Mouse (Mus musculus) MEL (cell line): ENCODE results near the gene Tfap4. TPM values are rescaled to one million over a fixed set of nuclear protein-coding genes. Genes with fewer than 3 reads are reported as not detected.
A peak's percentile ranks its signal among the peaks of the same experiment; 100 is the strongest.

Experiments used
- DNase-seq: peaks from one replicate; pipeline ENCODE4 v3.0.0; 2011; ENCODE audit warnings: low read depth, low spot score
- H3K27ac ChIP-seq: 2 replicates; pipeline ENCODE4 v1.5.1; 2012; ENCODE audit warnings: low read depth, mild to moderate bottlenecking, control low read depth, low read length, moderate library complexity; ENCODE audit not compliant: control insufficient read depth
- H3K27me3 ChIP-seq, 2 experiments: fragments of 150-350 bp in 1 of 2; sonication (generic) in 1 of 2; 2 replicates each; pipeline ENCODE4 v1.6.1; 2012; ENCODE audit warnings: low read length in 2 of 2, mild to moderate bottlenecking in 2 of 2, improper control_type of control experiment in 1 of 2, moderate library complexity in 1 of 2; ENCODE audit not compliant: insufficient read depth in 2 of 2, control insufficient read depth in 1 of 2
- H3K36me3 ChIP-seq, 2 experiments: 2 replicates each; pipeline ENCODE4 v1.6.1; 2012 to 2014; ENCODE audit warnings: low read length in 2 of 2, improper control_type of control experiment in 1 of 2, inconsistent platforms in 1 of 2, mild to moderate bottlenecking in 1 of 2; ENCODE audit not compliant: insufficient read depth in 2 of 2, control insufficient read depth in 1 of 2
- H3K4me1 ChIP-seq, 2 experiments: fragments of 150-350 bp in 1 of 2; sonication (generic) in 1 of 2; 2 replicates each; pipeline ENCODE4 v1.6.1; 2012; ENCODE audit warnings: low read length in 2 of 2, improper control_type of control experiment in 1 of 2, mild to moderate bottlenecking in 1 of 2; ENCODE audit not compliant: insufficient read depth in 2 of 2, control insufficient read depth in 1 of 2
- H3K4me3 ChIP-seq, 2 experiments: fragments of 150-350 bp in 1 of 2; sonication (generic) in 1 of 2; 2 replicates each; pipeline ENCODE4 v1.5.1; 2012; ENCODE audit warnings: low read depth in 2 of 2, low read length in 2 of 2, mild to moderate bottlenecking in 2 of 2, moderate library complexity in 2 of 2, control low read depth in 1 of 2, improper control_type of control experiment in 1 of 2; ENCODE audit not compliant: control insufficient read depth in 1 of 2, insufficient read depth in 1 of 2
- H3K79me2 ChIP-seq: 2 replicates; pipeline ENCODE4 v1.6.1; 2012; ENCODE audit warnings: mild to moderate bottlenecking, low read length, moderate library complexity; ENCODE audit not compliant: control insufficient read depth, poor library complexity, insufficient read depth
- H3K9ac ChIP-seq: 2 replicates; pipeline ENCODE4 v1.6.1; 2012; ENCODE audit warnings: low read depth, mild to moderate bottlenecking, control low read depth, low read length, moderate library complexity; ENCODE audit not compliant: control insufficient read depth, poor library complexity, severe bottlenecking
- H3K9me3 ChIP-seq: fragments of 150-350 bp; sonication (generic); replicated peaks from 2 replicates; pipeline ENCODE4 v1.6.1; 2012; ENCODE audit warnings: mild to moderate bottlenecking, low read length, improper control_type of control experiment, moderate library complexity; ENCODE audit not compliant: insufficient read depth
- BHLHE40 ChIP-seq: IDR thresholded peaks from 2 replicates; pipeline ENCODE4 v1.6.1; 2012; ENCODE audit warnings: low read depth, mild to moderate bottlenecking, inconsistent platforms, low read length, improper control_type of control experiment, borderline replicate concordance
- CHD1 ChIP-seq: IDR thresholded peaks from 2 replicates; pipeline ENCODE4 v1.6.1; 2012; ENCODE audit warnings: low read depth, mild to moderate bottlenecking, inconsistent platforms, low read length, improper control_type of control experiment
- CHD2 ChIP-seq: IDR thresholded peaks from 2 replicates; pipeline ENCODE4 v1.6.1; 2011; ENCODE audit warnings: low read length, improper control_type of control experiment
- CTCF ChIP-seq, 3 experiments: IDR thresholded peaks in 2 of 3; conservative IDR thresholded peaks in 1 of 3; 2 replicates each; pipeline ENCODE4 v1.5.1; 2011 to 2012; ENCODE audit warnings: low read length in 3 of 3, low read depth in 2 of 3, mild to moderate bottlenecking in 2 of 3, improper control_type of control experiment in 1 of 3, inconsistent platforms in 1 of 3, mixed read lengths in 1 of 3, moderate library complexity in 1 of 3; ENCODE audit not compliant: control insufficient read depth in 1 of 3, insufficient read depth in 1 of 3, poor library complexity in 1 of 3, severe bottlenecking in 1 of 3
- EP300 ChIP-seq, 2 experiments: IDR thresholded peaks; 2 replicates each; pipeline ENCODE4 v1.6.1; 2011; ENCODE audit warnings: improper control_type of control experiment in 2 of 2, low read length in 2 of 2, low read depth in 1 of 2, mild to moderate bottlenecking in 1 of 2
- ETS1 ChIP-seq: IDR thresholded peaks from 2 replicates; pipeline ENCODE4 v1.6.1; 2012; ENCODE audit warnings: low read depth, mild to moderate bottlenecking, inconsistent platforms, low read length, improper control_type of control experiment, moderate library complexity
- GABPA ChIP-seq: IDR thresholded peaks from 2 replicates; pipeline ENCODE4 v1.6.1; 2012; ENCODE audit warnings: low read depth, mild to moderate bottlenecking, inconsistent platforms, low read length, improper control_type of control experiment, moderate library complexity
- GATA1 ChIP-seq: IDR thresholded peaks from 2 replicates; pipeline ENCODE4 v1.6.1; 2011; ENCODE audit warnings: low read depth, low read length, improper control_type of control experiment
- KAT2A ChIP-seq: conservative IDR thresholded peaks from 2 replicates; pipeline ENCODE4 v1.6.1; 2012; ENCODE audit warnings: low read depth, low read length, improper control_type of control experiment, inconsistent platforms
- MAFK ChIP-seq: IDR thresholded peaks from 2 replicates; pipeline ENCODE4 v1.6.1; 2011; ENCODE audit warnings: low read depth, mild to moderate bottlenecking, low read length, improper control_type of control experiment, borderline replicate concordance
- MAZ ChIP-seq: IDR thresholded peaks from 2 replicates; pipeline ENCODE4 v1.6.1; 2012; ENCODE audit warnings: low read depth, mild to moderate bottlenecking, inconsistent platforms, low read length, improper control_type of control experiment
- MEF2A ChIP-seq: IDR thresholded peaks from 2 replicates; pipeline ENCODE4 v1.6.1; 2014; ENCODE audit warnings: low read depth, mild to moderate bottlenecking, inconsistent platforms, low read length, improper control_type of control experiment; ENCODE audit not compliant: poor library complexity, insufficient replicate concordance, severe bottlenecking; ENCODE audit errors: extremely low read depth
- MXI1 ChIP-seq: IDR thresholded peaks from 2 replicates; pipeline ENCODE4 v1.6.1; 2011; ENCODE audit warnings: mild to moderate bottlenecking, low read depth, low read length, improper control_type of control experiment
- MYB ChIP-seq: IDR thresholded peaks from 2 replicates; pipeline ENCODE4 v1.6.1; 2011; ENCODE audit warnings: mild to moderate bottlenecking, low read depth, low read length, improper control_type of control experiment
- MYC ChIP-seq: IDR thresholded peaks from 2 replicates; pipeline ENCODE4 v1.6.1; 2011; ENCODE audit warnings: low read depth, mild to moderate bottlenecking, low read length, improper control_type of control experiment, moderate library complexity
- NELFE ChIP-seq: IDR thresholded peaks from 2 replicates; pipeline ENCODE4 v1.6.1; 2011; ENCODE audit warnings: low read depth, low read length, improper control_type of control experiment
- NRF1 ChIP-seq: IDR thresholded peaks from 2 replicates; pipeline ENCODE4 v1.6.1; 2014; ENCODE audit warnings: low read depth, mild to moderate bottlenecking, inconsistent platforms, low read length, improper control_type of control experiment, moderate library complexity; ENCODE audit not compliant: poor library complexity, insufficient read depth, severe bottlenecking
- POLR2A ChIP-seq, 2 experiments: IDR thresholded peaks; 2 replicates each; pipeline ENCODE4 v1.6.1; 2011 to 2012; ENCODE audit warnings: low read length in 2 of 2, mild to moderate bottlenecking in 2 of 2, control low read depth in 1 of 2, improper control_type of control experiment in 1 of 2, low read depth in 1 of 2, moderate library complexity in 1 of 2; ENCODE audit not compliant: control insufficient read depth in 1 of 2, insufficient read depth in 1 of 2, poor library complexity in 1 of 2
- POLR2AphosphoS5 ChIP-seq: IDR thresholded peaks from 2 replicates; pipeline ENCODE4 v1.6.1; 2012; ENCODE audit warnings: low read depth, borderline replicate concordance, mild to moderate bottlenecking, inconsistent platforms, low read length, moderate library complexity, mixed read lengths
- RCOR1 ChIP-seq: IDR thresholded peaks from 2 replicates; pipeline ENCODE4 v1.6.1; 2012; ENCODE audit warnings: low read depth, mild to moderate bottlenecking, inconsistent platforms, low read length, improper control_type of control experiment
- SIN3A ChIP-seq: IDR thresholded peaks from 2 replicates; pipeline ENCODE4 v1.6.1; 2012; ENCODE audit warnings: low read length, improper control_type of control experiment, inconsistent platforms
- TBP ChIP-seq: IDR thresholded peaks from 2 replicates; pipeline ENCODE4 v1.8.0; 2011; ENCODE audit warnings: low read depth, low read length, improper control_type of control experiment
- TCF12 ChIP-seq: IDR thresholded peaks from 2 replicates; pipeline ENCODE4 v1.6.1; 2014; ENCODE audit warnings: low read depth, mild to moderate bottlenecking, inconsistent platforms, low read length, improper control_type of control experiment, moderate library complexity
- UBTF ChIP-seq: IDR thresholded peaks from 2 replicates; pipeline ENCODE4 v1.6.1; 2012; ENCODE audit warnings: low read depth, mild to moderate bottlenecking, inconsistent platforms, low read length, improper control_type of control experiment, moderate library complexity, borderline replicate concordance; ENCODE audit not compliant: insufficient read depth
- USF1 ChIP-seq: IDR thresholded peaks from 2 replicates; pipeline ENCODE4 v1.6.1; 2014; ENCODE audit warnings: low read depth, mild to moderate bottlenecking, inconsistent platforms, low read length, improper control_type of control experiment, moderate library complexity
- ZC3H11A ChIP-seq: IDR thresholded peaks from 2 replicates; pipeline ENCODE4 v1.6.1; 2012; ENCODE audit warnings: low read depth, mild to moderate bottlenecking, inconsistent platforms, low read length, improper control_type of control experiment
- ZMIZ1 ChIP-seq: IDR thresholded peaks from 2 replicates; pipeline ENCODE4 v1.6.1; 2012; ENCODE audit warnings: low read depth, mild to moderate bottlenecking, inconsistent platforms, low read length, improper control_type of control experiment, moderate library complexity
- polyA plus RNA-seq, 2 experiments: library from polyadenylated mRNA; stranded (reverse) in 1 of 2; unstranded in 1 of 2; fragments of >175 nt in 1 of 2; fragments of >200 nt in 1 of 2; gene quantifications; 2 replicates each; pipeline versions ENCODE4 v1.2.1 to v1.2.4; 2012; ENCODE audit warnings: low replicate concordance in 2 of 2, low read depth in 1 of 2; ENCODE audit not compliant: insufficient read length in 2 of 2, insufficient read depth in 1 of 2, missing spikeins in 1 of 2
- total RNA-seq: library from RNA; depleted of rRNA; stranded (reverse); fragments of 300-350 nt; gene quantifications from 2 replicates; pipeline ENCODE4 v1.2.3, GENCODE M21; 2012

The Tfap4 gene
- total and polyA plus RNA-seq, 3 experiments = 26.2 to 217 (median 40.3) TPM

DNA sequence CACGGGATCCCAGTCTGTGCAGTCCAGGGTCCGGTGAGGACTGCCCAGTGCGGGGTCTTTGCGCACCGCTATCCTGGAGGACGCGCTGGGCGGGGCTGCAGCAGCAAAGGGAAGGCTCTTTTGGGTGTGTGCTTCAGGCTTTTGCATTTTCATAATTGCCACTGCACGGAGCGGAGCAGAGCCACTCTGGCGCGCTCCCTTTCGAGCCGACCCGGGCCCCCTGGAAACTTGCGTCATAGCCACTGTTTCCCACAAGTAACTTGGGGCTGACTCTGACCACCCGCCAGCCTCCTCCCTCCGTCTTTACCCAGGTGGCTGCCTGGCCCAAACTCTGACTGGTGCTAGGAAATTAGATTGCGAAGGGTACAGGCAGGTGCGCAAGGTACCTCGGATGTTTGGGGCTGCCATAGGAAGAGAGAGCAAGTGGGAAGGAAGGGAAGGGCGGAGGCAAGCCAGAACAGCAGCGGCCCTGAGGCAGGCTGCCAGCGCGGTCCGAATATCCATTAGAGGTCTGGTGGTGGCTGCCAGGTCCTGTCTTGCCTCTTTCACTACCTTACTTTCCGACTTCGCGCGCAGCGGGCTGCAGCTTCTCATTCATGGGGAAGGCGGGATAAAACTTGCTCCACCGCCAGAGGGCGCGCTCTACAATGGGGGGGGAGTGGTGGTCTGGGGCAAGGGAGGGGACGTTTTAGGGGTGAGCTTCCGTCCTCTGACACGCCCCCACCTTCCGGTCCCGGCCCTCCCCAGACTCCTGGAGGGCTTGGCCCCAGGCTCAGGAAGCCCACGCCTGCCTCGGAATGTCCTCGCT, 695 bp upstream of the Tfap4 start:
- Histone ChIP-seq H3K36me3 (peaks cover 0 to 15% of the 10 kb centered on the region in 2 experiments; a peak in 2 of 4 replicates), H3K4me3 (peak overlapping the region; percentile 63 to 65), H3K9me3 (no peaks in the 10 kb centered on the region), H3K4me1 (peaks cover 2 to 21% of the 10 kb centered on the region in 2 experiments; a peak in 3 of 4 replicates), H3K27ac (peak overlapping the region; percentile 39; the same call in 1 of the 2 replicates), H3K27me3 (no peaks in the 10 kb centered on the region), H3K9ac (peak overlapping the region; percentile 95), H3K79me2 (peaks cover 35% of the 10 kb centered on the region)
- 0 out of 2 replicates have a peak, but pooled peaks have one; percentile 9 for TF ChIP-seq TBP
- TF ChIP-seq TCF12 = peak; percentile 23; the same call in 1 of the 2 replicates
- no peak for TF ChIP-seq UBTF
- peak; percentile 57 for TF ChIP-seq BHLHE40
- TF ChIP-seq MXI1 = peak; percentile 85
- peak; percentile 40; the same call in 1 of the 2 replicates for TF ChIP-seq NELFE
- TF ChIP-seq MEF2A = no peak
- no peak for TF ChIP-seq MYC
- TF ChIP-seq CTCF (IDR thresholded peaks at IDR 0.05 in 2 of 3, conservative IDR thresholded peaks at IDR 0.05 in 1 of 3; ENCODE audit: control insufficient read depth in 1 of 3, insufficient read depth in 1 of 3, low read depth in 2 of 3, low read length in 3 of 3, poor library complexity in 1 of 3, severe bottlenecking in 1 of 3) = peak in 2 of 3 experiments; percentile 42 to 67; a peak in 5 of 6 replicates
- DNase-seq = no peak

DNA sequence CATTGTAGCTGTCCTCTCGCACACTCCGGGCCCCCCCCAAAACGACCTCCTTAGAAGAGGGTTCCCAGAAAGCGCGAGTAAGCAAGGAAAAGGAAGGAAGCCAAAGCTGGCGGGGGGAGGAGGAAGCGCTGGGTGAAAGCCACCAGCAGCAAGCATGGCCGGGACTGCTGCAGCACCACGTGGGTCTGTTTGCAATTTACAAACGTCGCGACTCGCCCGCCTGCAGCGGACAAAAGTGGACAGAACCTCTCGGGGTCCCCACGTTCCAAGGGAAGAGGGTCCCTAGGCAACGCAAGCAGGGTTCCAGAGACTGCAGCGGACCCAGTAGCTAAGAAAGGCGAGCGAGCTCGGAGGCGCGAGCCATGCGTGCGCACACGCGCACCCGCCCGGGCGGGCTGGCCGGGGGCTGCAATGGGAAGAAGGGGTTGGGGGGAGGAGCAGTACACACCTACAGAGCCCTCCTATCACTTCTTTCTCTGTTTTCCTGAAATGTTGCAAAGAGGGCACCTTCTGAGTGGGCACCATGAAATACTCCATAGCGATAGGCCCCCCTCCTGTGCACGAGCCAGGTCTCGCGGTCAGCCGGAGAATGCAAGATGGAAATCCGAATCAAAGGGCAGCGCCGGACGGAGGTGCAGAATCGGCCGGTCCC, 548 bp downstream of the Tfap4 start:
- peak; percentile 82 for DNase-seq
- peaks cover 2 to 25% of the 10 kb centered on the region in 2 experiments; a peak in 3 of 4 replicates for H3K4me1 ChIP-seq
- H3K9me3 ChIP-seq = no peaks in the 10 kb centered on the region
- H3K4me3 ChIP-seq = peak overlapping the region; percentile 65 to 77
- H3K9ac ChIP-seq = peak overlapping the region; percentile 95
- H3K27me3 ChIP-seq = no peaks in the 10 kb centered on the region
- H3K79me2 ChIP-seq = peaks cover 43% of the 10 kb centered on the region
- H3K36me3 ChIP-seq = peaks cover 0 to 24% of the 10 kb centered on the region in 2 experiments; a peak in 2 of 4 replicates
- peak overlapping the region; percentile 67 for H3K27ac ChIP-seq
- TF ChIP-seq CHD2 (no peak), ETS1 (no peak), KAT2A (no peak), SIN3A (peak; percentile 90), BHLHE40 (no peak), RCOR1 (no peak), GATA1 (no peak), CHD1 (no peak), EP300 (IDR thresholded peaks at IDR 0.05; ENCODE audit: low read depth in 1 of 2, low read length in 2 of 2) (no peak), ZC3H11A (no peak), USF1 (peak; percentile 75), MYB (no peak), GABPA (no peak), TBP (0 out of 2 replicates have a peak, but pooled peaks have one; percentile 27), MAZ (peak; percentile 59), TCF12 (0 out of 2 replicates have a peak, but pooled peaks have one; percentile 20), MAFK (no peak), POLR2AphosphoS5 (no peak), POLR2A (IDR thresholded peaks at IDR 0.05; ENCODE audit: control insufficient read depth in 1 of 2, insufficient read depth in 1 of 2, low read depth in 1 of 2, low read length in 2 of 2, poor library complexity in 1 of 2) (0 out of 4 replicates have a peak, but pooled peaks of 1 of the 2 experiments have one; percentile 1), NELFE (no peak; the same call in 1 of the 2 replicates), NRF1 (peak; percentile 54), MEF2A (no peak), MXI1 (peak; percentile 99), ZMIZ1 (peak; percentile 41)
